Mouse (Mus musculus): Measurements from ENCODE around the gene Tbc1d8. TPM values are rescaled to one million over a fixed set of nuclear protein-coding genes. Genes with fewer than 3 reads are reported as not detected.

Gene Tbc1d8
- 31.6 and 151 TPM in 2 replicates for polyA plus RNA-seq (2011; ENCODE audit: insufficient read depth, insufficient read length, low replicate concordance, missing spikeins)

- H3K4me3 ChIP-seq (replicated peaks; ENCODE audit: control insufficient read depth, low read depth, low read length) = peak within 1 kb of the TSS; percentile 75
- H3K27ac ChIP-seq (ENCODE audit: control insufficient read depth, insufficient read depth, low read depth, low read length, poor library complexity) = peak within 1 kb of the TSS; percentile 81
- no peak for TF ChIP-seq CTCF (IDR thresholded peaks at IDR 0.05; ENCODE audit: control insufficient read depth, insufficient read depth, low read length)
- peak; percentile 57; the same call in 1 of the 2 replicates for TF ChIP-seq POLR2A (IDR thresholded peaks at IDR 0.05; ENCODE audit: borderline replicate concordance, control insufficient read depth, low read depth, low read length)
- H3K4me1 ChIP-seq (ENCODE audit: control insufficient read depth, insufficient read depth, low read length) = peaks cover 5% of the 10 kb centered on the region
- WGBS = under 1% methylated on average over 87 of the region's 90 CpGs
Observed at GRCm38 (mm10) chr1:39478057-39478895, at the start of gene Tbc1d8. Tbc1d8 (minus strand) TSS chr1:39478755.

DNA sequence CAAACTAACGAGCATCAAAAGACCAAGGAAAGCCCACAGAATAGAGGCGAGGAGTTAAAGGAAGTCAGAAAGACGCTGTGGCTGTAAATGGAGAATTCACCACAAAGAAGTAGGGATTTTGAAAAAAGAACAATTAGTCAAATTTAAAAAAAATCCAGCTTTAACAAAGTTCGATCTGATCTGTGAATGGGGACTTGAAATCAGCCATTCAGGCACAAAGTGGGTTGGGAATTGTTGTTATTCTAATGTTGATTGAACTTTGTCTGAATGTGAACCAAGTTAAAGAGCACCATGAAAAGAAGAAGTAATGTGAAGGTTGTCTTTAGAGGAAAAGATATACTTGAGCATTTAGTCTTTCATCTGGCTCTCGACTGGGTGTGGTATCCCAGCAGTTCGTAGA lies 49.8 kb upstream of the Tbc1d8 start:
- no peak overlapping the region for H3K27ac ChIP-seq (ENCODE audit: control insufficient read depth, insufficient read depth, low read depth, low read length, poor library complexity)
- H3K4me1 ChIP-seq (ENCODE audit: control insufficient read depth, insufficient read depth, low read length) = peaks cover 9% of the 10 kb centered on the region; the same call in 1 of the 2 replicates
- no peak for TF ChIP-seq POLR2A (IDR thresholded peaks at IDR 0.05; ENCODE audit: borderline replicate concordance, control insufficient read depth, low read depth, low read length)
- no peak for TF ChIP-seq CTCF (IDR thresholded peaks at IDR 0.05; ENCODE audit: control insufficient read depth, insufficient read depth, low read length)
- no peak overlapping the region for H3K4me3 ChIP-seq (replicated peaks; ENCODE audit: control insufficient read depth, low read depth, low read length)
- WGBS = 46% methylated on average over 6 of the region's 6 CpGs

DNA sequence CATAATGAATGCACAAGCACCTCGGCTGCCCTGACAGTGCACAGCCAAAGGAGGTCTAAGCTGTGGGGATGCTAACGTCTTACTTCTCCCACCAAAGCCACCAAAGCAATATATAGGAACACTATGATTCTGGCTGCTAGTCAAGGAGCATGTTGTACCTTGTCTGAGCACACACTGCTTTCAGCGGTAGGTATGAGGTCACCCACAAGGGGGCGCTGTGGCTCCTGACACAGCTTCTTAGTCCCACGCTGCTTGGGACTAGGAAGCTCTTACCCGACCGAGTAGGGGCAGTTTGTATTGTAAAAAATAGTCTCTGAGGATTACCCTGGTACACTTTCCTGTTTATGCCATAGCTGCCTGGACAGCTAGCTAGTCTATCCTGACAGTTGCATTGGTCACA lies 48.9 kb upstream of the Tbc1d8 start:
- no peak overlapping the region for H3K27ac ChIP-seq (ENCODE audit: control insufficient read depth, insufficient read depth, low read depth, low read length, poor library complexity)
- TF ChIP-seq CTCF (IDR thresholded peaks at IDR 0.05; ENCODE audit: control insufficient read depth, insufficient read depth, low read length) (peak; percentile 95), POLR2A (IDR thresholded peaks at IDR 0.05; ENCODE audit: borderline replicate concordance, control insufficient read depth, low read depth, low read length) (no peak)
- peaks cover 9% of the 10 kb centered on the region; the same call in 1 of the 2 replicates for H3K4me1 ChIP-seq (ENCODE audit: control insufficient read depth, insufficient read depth, low read length)
- H3K4me3 ChIP-seq (replicated peaks; ENCODE audit: control insufficient read depth, low read depth, low read length) = no peak overlapping the region
- WGBS = 9% methylated on average over 7 of the region's 7 CpGs

DNA sequence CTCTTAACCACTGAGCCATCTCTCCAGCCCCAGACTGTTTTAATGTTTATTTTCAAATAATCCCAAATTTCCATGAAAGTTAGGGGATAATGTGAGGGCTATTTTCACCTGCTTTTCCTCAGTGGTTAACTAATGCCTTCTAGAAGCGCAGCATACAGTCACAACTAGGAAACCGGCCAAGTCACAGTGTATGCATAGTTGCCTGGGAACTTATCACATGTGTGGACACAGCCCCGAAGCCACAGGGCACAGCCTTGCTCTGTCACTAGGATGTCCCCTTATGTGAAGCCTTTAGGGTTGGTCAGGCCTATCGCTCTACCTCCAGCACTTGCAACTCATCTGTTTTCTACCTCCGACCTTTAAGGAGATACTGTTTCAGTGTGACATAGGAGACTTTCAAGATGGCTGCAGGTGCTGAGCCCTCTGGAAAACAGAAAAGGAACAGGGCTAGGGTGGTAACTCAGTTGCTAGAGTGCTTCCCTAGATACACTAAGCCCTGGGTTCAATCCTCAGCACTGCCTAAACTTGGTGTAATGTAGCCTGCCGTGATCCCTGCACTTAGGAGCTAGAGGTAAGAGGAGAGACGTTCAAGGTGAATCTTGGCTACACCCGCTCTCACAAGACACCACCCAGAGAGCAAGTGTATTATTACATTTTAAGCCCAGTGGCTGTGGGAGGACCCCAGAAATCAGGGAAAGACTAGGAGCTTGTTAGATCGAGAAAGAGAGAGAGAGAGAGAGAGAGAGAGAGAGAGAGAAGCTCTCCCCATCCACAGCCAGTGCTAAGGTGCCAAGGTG lies 48.0 kb upstream of the Tbc1d8 start:
- Histone ChIP-seq H3K4me3 (replicated peaks; ENCODE audit: control insufficient read depth, low read depth, low read length) (no peak overlapping the region), H3K4me1 (ENCODE audit: control insufficient read depth, insufficient read depth, low read length) (peaks cover 9% of the 10 kb centered on the region; the same call in 1 of the 2 replicates), H3K27ac (ENCODE audit: control insufficient read depth, insufficient read depth, low read depth, low read length, poor library complexity) (no peak overlapping the region)
- TF ChIP-seq POLR2A (IDR thresholded peaks at IDR 0.05; ENCODE audit: borderline replicate concordance, control insufficient read depth, low read depth, low read length) (no peak), CTCF (IDR thresholded peaks at IDR 0.05; ENCODE audit: control insufficient read depth, insufficient read depth, low read length) (no peak)
- 53% methylated on average over 9 of the region's 9 CpGs for WGBS

DNA sequence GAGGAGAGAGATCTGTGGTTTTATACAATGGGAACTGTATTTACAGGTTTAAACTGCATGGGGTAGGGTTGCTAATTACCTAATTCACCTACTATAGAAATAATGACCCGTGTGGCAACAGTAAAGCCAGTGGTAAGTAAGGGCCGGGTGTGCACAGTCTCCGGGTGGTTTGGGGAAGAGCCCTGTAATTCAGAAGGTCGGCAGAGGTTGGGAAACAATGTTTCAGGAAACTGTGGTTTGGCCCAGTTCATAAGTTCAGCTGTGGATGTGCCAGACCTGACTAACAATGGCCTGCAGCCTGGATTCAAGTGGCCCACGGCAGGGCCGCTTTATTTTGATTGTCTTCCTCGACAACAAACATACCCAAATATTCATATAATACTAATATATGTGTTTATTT lies 47.2 kb upstream of the Tbc1d8 start:
- TF ChIP-seq POLR2A (IDR thresholded peaks at IDR 0.05; ENCODE audit: borderline replicate concordance, control insufficient read depth, low read depth, low read length) (no peak), CTCF (IDR thresholded peaks at IDR 0.05; ENCODE audit: control insufficient read depth, insufficient read depth, low read length) (no peak)
- H3K4me1 ChIP-seq (ENCODE audit: control insufficient read depth, insufficient read depth, low read length) = peaks cover 9% of the 10 kb centered on the region; the same call in 1 of the 2 replicates
- 4% methylated on average over 7 of the region's 7 CpGs for WGBS
- H3K4me3 ChIP-seq (replicated peaks; ENCODE audit: control insufficient read depth, low read depth, low read length) = no peak overlapping the region
- peak overlapping the region; percentile 75 for H3K27ac ChIP-seq (ENCODE audit: control insufficient read depth, insufficient read depth, low read depth, low read length, poor library complexity)

GRCm38 (mm10) chr1:39522519-39522918 lies 44.0 kb upstream of the Tbc1d8 start:
- Histone ChIP-seq H3K4me3 (replicated peaks; ENCODE audit: control insufficient read depth, low read depth, low read length) (no peak overlapping the region), H3K27ac (ENCODE audit: control insufficient read depth, insufficient read depth, low read depth, low read length, poor library complexity) (no peak overlapping the region), H3K4me1 (ENCODE audit: control insufficient read depth, insufficient read depth, low read length) (peaks cover 8% of the 10 kb centered on the region)
- 22% methylated on average over 5 of the region's 5 CpGs for WGBS
- TF ChIP-seq POLR2A (IDR thresholded peaks at IDR 0.05; ENCODE audit: borderline replicate concordance, control insufficient read depth, low read depth, low read length) (no peak), CTCF (IDR thresholded peaks at IDR 0.05; ENCODE audit: control insufficient read depth, insufficient read depth, low read length) (peak; percentile 52)

DNA sequence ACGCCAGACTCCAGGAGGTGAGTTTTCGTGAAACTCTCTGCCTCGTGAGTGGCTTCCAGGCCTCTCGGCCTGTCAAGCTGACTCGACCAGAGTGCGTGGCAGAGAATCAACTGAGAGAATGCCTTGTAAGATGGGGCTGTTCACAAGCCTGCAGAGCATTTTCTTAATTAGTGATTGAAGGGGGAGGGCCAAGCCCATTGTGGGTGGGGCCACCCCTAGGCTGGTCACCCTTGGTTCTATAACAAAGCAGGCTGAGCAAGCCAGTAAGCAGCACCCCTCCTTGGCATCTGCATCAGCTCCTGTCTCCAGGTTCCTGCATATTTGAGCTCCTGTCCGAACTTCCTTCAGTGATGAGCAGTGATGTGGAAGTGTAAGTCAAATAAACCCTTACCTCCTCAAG lies 42.8 kb upstream of the Tbc1d8 start:
- 85% methylated on average over 7 of the region's 7 CpGs for WGBS
- no peak for TF ChIP-seq CTCF (IDR thresholded peaks at IDR 0.05; ENCODE audit: control insufficient read depth, insufficient read depth, low read length)
- TF ChIP-seq POLR2A (IDR thresholded peaks at IDR 0.05; ENCODE audit: borderline replicate concordance, control insufficient read depth, low read depth, low read length) = no peak
- Histone ChIP-seq H3K27ac (ENCODE audit: control insufficient read depth, insufficient read depth, low read depth, low read length, poor library complexity) (no peak overlapping the region), H3K4me3 (replicated peaks; ENCODE audit: control insufficient read depth, low read depth, low read length) (no peak overlapping the region), H3K4me1 (ENCODE audit: control insufficient read depth, insufficient read depth, low read length) (peaks cover 1% of the 10 kb centered on the region)
